Mouse (Mus musculus) adrenal gland, adult (tissue): Measurements from ENCODE around the gene Nos1ap.
A peak's percentile ranks its signal among the peaks of the same experiment; 100 is the strongest.

ENCODE experiments used
- DNase-seq, 2 experiments: peaks; one replicate each; pipeline ENCODE4 v3.0.0; 2022 to 2023; ENCODE audit warnings: low spot score in 1 of 2; ENCODE audit not compliant: inconsistent age in 2 of 2

The Nos1ap gene

GRCm38 (mm10) chr1:170422188-170422587, 167.5 kb downstream of the Nos1ap start:
- DNase-seq, result peak in 1 of 2 experiments; percentile 31

- DNase-seq, result peak; percentile 27 to 73
Measured at GRCm38 (mm10) chr1:170419961-170420360, 169.7 kb downstream of the Nos1ap start.

- peak in 1 of 2 experiments; percentile 69 for DNase-seq
Measured at GRCm38 (mm10) chr1:170418131-170418530, 171.5 kb downstream of the Nos1ap start.

GRCm38 (mm10) chr1:170416967-170417366, 172.7 kb downstream of the Nos1ap start:
- no peak for DNase-seq

- DNase-seq, result no peak
Measured at GRCm38 (mm10) chr1:170416206-170416605, 173.5 kb downstream of the Nos1ap start.

- DNase-seq, result no peak
Measured at GRCm38 (mm10) chr1:170415395-170415794, 174.3 kb downstream of the Nos1ap start.

- DNase-seq, result no peak
Measured at GRCm38 (mm10) chr1:170410402-170411191, 179.1 kb downstream of the Nos1ap start.

- DNase-seq, result peak in 1 of 2 experiments; percentile 33
Measured at GRCm38 (mm10) chr1:170409091-170409490, 180.6 kb downstream of the Nos1ap start.

- DNase-seq, result no peak
Measured at GRCm38 (mm10) chr1:170406921-170407320, 182.7 kb downstream of the Nos1ap start.

GRCm38 (mm10) chr1:170405152-170405551, 184.5 kb downstream of the Nos1ap start:
- DNase-seq, result no peak

GRCm38 (mm10) chr1:170402682-170403081, 187.0 kb downstream of the Nos1ap start:
- DNase-seq, result no peak

GRCm38 (mm10) chr1:170398866-170399265, 190.8 kb downstream of the Nos1ap start:
- DNase-seq, result peak; percentile 53 to 71

- peak; percentile 51 to 69 for DNase-seq
Measured at GRCm38 (mm10) chr1:170395101-170395500, 194.6 kb downstream of the Nos1ap start.

GRCm38 (mm10) chr1:170394641-170395040, 195.0 kb downstream of the Nos1ap start:
- DNase-seq, result no peak

- peak; percentile 84 to 93 for DNase-seq
Measured at GRCm38 (mm10) chr1:170392771-170393728, 196.6 kb downstream of the Nos1ap start.

GRCm38 (mm10) chr1:170387180-170387912, 202.3 kb downstream of the Nos1ap start:
- peak; percentile 48 to 79 for DNase-seq

- DNase-seq, result no peak
Measured at GRCm38 (mm10) chr1:170385416-170385815, 204.2 kb downstream of the Nos1ap start.

- no peak for DNase-seq
Measured at GRCm38 (mm10) chr1:170383530-170383929, 206.1 kb downstream of the Nos1ap start.

- DNase-seq, result no peak
Measured at GRCm38 (mm10) chr1:170381457-170381856, 208.2 kb downstream of the Nos1ap start.

GRCm38 (mm10) chr1:170380505-170380904, 209.2 kb downstream of the Nos1ap start:
- DNase-seq, result no peak

GRCm38 (mm10) chr1:170375721-170376120, 213.9 kb downstream of the Nos1ap start:
- no peak for DNase-seq
